Mouse (Mus musculus) layer of hippocampus, adult 9-10 months (tissue): ENCODE measurements at regions not wholly inside any gene's neighbourhood (a gene's known extent, or its start where the extent isn't known, plus 50 kb on each side); places are given as distances from the start of the nearest gene placed in this dataset.

ENCODE experiments used
- DNase-seq: peaks from one replicate; pipeline ENCODE4 v3.0.0; 2022; ENCODE audit warnings: low spot score

DNA sequence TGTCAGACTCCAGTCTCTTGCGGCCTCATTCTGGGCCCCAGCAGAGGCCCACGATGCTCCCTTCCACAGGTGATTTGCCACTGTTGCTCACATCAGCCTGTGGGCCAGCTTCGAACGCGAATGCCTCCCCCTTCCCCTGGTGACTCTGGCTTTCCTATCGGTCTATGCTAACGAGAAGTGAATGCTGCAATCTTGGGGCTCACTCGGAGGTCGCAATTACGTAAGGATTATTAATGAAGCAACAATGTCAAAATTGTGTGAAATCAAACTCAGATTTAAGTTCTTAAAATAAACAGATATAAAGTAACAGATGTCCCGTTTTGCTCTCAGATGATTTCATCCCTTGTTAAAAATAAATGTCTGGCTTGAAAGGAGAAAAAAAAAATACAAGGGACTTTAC lies 572.3 kb downstream of the Bnc2 start:
- DNase-seq = no peak

DNA sequence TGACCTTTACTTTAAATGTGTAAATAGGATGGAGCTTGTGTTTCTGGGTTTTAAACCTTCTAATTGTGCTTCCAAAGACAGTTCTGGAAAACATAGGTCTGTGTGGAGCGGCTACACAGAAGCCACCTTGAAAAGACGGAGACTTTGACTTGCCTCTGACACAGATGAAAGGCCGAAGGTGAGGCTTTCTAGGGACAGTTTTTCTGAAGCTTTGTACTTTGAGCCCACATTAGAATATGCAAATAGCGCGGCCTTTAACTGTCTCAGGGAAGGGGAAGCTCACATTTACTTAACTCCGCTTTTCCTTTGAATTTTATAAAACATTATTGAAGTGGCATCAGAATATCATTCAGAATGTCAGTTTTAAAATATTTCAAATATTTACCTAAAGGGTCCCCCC lies 566.5 kb downstream of the Bnc2 start:
- DNase-seq = no peak

DNA sequence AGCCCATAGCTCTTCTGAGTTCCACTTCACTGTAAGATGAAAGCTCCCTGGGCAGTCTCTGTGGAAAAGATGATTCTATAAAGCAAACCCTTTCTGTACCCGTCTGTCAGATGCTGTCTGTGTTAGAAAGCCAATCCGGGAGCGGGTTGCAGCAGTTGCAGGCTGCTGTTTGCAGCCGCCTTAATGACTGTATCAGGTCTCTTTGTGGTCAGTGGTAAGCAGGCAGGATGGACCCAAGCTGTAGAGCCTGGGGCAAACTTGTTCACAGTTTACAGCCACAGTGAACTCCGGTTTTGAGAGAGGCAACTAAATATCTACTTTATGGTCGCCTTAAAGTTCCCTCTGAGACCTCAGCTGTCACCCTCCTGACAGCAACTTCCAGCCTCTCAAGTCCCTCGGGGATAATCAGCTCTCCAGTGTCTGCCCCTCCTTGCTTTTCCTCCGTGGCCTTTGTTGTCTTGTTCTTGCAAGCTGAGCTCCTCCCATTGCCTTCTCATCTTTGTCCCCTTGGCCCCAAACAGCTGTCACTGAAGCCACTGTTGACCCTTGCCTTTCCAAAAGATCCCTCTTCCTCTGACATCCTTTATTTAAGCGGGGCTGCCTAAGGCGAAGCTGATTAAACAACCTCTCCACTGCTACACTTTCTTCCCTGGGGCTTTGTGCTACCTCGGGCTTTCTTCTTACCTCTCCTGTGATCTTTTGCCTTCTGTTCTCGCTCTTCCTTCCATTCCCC lies 565.1 kb downstream of the Bnc2 start:
- no peak for DNase-seq

DNA sequence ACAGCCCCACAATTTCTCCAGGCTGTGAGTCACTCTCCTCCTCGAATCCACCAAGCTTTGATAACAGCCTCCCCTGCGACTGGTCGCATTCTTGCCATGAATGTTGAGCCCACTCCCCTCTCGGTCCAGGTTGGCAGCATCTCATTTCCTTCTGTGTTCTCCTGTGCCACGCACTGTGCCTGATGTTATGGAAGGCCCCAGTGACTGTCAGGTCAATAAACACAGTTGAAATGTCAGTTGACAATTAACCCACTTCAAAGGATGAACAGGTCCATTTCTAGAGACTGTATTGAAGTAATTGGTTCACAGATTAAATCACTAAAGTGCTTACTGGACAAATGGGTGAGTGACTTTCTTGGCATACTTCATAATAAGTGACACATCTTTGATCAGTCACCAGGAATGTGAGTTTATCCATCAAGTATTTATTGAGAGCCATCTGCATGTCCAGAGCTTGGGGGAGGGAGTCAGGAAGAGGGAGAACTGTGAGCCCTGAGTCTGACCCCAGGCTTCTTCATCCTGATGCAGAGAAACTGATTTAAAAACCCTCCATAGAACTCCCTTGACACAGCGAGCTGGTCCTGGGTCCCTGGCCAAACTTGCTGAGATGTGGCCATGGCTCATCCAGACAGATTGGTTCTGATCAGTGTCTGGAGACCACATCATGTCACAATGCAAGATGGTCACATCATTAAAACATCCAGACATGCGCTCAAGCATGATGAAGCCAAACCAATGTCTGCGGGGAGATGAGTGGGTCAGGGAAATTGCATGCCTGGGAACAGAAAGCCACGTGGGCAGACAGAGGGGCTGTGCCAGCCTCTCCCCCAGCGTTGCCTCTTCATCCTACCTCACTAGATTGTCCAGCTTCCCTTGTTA lies 560.7 kb downstream of the Bnc2 start:
- DNase-seq = no peak

DNA sequence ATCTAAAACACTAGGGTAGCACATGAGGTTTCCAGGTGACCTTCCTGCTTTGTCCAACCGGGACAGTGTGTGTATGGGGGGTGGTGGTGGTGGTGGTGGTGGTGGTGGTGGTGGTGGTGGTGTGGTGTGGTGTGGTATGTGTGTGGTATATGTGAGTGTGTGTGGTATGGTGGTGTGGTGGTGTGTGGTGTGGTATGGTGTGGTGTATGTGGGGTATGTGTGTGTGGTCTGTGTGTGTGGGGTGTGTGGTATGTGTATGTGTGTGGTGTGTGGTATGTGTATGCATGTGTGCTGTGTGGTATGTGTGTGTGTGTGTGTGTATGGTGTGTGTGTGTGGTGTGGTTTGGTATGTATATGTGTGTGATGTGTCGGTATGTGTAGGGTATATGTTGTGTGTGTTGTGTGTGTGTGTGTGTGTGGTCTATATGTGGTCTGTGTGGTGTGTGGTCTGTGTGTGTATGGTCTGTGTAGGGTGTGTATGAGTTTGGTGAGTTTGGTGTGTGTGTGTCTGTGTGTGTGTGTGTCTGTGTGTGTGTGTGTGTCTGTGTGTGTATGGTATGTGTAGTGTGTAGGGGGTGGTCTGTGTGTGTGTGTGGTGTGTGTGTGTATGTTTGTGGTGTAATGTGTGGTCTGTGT lies 556.7 kb downstream of the Bnc2 start:
- no peak for DNase-seq

DNA sequence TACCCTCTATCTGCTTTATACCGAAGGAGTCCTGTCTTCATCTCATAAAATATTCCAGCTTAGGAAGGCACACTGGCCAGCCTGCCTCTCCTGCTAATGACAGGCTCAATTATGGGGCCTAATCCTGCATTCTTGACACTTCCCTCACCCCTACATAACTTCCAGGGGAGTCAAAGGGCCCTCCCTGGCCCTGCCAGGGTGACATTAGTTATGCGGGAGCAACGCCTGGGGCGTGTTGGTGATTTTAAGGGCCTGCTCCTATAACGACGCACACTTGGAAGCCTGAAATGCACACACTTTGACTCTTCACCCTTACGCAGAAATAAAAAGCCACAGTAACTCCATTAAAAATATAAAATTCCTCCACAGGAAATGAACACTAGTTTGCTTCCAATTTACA lies 555.5 kb downstream of the Bnc2 start:
- DNase-seq = no peak

DNA sequence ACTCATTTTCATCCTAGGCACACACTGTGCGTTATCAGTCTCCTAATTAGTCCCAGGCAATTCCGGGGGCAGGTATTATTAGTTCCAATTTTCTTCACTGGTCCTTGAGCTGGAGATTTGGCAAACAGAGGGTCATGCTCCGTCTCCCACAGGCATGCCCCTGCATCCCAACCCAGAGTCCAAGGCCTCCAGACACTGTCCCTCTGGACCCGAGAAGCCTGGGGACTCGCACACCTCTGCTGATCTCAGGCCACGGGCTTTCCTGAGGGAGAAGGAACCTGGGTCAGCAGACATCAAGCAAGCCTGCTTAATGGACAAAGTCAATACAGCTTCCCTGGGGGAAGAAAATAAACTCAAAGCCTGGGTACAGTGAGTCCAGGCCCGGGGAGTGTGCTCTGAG lies 554.7 kb downstream of the Bnc2 start:
- no peak for DNase-seq

DNA sequence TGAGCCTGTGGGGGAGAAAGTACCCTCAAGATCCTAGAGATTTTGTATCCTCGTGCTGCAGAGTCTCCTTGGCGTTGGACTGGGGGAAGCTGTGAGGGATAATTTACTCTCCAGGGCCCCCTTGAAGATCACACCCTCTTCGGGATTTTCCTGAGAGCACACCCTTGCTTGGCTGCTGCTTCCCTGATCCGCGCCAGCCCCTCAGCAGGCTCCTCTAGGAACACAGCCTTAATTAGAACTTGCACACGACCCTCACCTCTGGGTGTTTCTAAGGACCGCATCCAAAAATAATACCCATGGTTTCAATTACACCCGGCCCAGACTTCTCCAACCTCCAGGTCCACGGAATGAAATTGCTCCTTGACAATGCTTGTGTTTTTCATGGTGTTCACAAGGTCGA lies 553.6 kb downstream of the Bnc2 start:
- no peak for DNase-seq

DNA sequence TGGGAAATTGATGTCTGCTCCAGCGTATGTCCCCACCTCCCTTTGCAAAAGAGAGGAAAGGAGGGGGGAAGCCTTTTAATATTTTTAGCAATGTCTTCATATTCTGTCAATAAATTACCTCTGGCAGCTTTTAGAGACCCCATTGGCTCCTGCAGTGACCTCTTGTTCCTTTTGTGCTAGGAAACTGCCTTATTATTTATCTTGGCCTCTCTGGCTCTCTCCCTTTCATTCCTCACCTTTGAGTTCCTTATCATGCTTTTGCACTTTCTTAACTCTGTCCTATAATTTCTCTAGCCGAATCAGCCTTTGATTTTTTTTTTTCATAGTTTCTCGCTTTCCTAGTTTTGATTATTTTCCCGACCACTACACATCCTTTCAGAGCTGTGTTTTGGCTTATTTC lies 548.7 kb downstream of the Bnc2 start:
- no peak for DNase-seq

DNA sequence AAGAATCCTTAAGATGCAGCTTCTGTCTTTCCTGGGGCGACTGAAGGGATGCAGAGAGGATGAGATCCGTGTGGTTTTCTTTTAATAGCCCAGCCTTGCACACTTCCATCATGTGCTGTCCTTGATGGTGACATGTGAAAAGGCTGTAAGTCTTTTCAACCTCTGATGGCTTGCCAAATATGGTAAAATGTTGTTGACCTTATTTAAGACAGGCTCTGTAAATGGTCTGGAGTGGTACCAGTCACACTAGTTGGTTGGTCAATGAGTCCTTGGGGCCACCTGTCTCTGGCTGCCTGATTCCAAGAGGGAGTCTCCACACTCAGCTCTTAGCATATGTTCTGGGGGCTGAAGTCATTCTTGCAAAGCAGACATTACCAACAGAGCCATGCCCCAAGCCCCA lies 547.7 kb downstream of the Bnc2 start:
- DNase-seq = no peak

DNA sequence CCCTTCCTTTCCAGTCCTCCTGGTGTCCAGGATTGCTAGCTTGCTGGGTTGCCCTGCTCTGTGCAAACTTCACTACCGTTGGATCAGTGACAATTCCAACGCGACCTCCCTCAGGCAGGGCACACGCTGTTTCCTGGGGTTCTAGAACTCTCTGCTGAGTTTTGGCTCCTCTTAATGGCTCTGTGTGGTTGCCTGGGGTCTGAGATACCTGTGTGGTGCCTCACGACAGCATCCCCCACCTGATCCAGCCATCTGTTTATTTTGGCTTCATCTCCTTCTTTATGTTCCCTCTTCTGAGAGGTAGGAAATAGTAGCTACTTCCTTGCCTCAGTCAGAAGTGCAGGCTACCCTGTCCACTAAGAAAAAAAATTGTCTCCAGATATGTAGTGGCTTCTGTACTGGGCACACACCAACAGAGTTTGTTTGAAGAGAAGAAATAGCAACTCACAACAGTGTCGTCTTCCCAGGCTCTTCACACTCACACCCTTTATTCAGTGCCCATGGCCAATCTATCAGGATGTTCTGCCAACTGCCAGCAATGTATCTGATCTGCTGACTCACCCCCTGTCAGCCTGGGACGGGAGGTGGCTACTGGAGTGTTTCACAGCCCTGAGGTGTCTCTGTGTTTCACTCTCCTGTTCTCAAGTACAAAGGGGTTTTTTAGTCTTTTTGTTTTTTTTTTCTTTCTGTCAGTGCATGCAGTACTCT lies 544.1 kb downstream of the Bnc2 start:
- no peak for DNase-seq

DNA sequence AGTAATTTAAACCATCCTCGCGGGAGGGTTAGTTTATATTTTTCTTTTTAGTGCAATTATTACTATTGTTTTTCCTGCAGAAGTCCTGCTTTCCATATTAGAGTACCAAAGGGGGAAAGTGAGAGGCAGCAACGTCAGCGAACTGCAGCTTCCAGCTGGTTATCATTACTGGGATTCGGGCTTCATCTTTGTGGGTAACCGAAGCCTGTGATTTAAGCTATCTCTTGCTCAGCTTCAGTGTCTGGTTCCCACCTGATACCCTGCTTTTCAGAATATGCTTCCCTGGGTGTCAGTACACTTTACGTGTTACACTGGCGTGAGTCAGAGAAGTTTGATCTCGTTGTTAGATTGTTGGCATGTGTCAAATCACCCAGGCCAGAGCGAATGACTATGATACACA lies 539.3 kb downstream of the Bnc2 start:
- no peak for DNase-seq

DNA sequence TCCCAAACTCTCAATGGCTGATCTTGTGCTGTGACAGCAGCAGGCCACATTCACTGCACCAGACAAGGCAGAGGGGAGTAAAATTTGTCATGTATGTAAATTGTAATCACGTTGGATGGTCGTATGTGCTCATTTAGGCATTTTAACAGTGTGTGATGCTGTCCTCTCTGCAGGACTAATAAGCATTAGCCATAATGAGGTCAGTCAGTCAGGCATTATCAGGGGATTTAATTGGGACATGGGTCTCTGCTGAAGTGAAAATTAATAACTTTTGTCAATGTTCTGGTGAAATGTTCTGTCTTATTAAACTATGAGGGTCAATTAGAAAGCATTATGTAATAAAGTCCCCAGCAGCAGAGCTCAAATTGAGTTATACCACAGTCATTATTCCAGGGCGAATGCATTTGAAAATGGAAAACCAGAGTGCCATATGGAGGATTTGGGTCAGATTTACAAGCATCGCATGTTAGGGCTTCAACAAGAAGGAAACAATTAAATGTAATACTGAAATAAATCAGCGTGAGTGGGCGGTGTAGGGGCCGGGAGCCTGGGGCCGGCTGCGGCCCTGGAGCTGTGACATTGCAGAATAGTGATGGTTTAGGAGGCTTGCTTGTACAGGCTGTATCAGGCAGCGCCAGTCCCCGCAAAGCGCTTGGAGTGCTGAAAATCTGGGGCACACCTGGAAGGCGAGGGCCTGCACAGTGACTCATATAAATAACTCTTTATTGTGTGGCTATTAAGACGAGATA lies 537.7 kb downstream of the Bnc2 start:
- DNase-seq = no peak

DNA sequence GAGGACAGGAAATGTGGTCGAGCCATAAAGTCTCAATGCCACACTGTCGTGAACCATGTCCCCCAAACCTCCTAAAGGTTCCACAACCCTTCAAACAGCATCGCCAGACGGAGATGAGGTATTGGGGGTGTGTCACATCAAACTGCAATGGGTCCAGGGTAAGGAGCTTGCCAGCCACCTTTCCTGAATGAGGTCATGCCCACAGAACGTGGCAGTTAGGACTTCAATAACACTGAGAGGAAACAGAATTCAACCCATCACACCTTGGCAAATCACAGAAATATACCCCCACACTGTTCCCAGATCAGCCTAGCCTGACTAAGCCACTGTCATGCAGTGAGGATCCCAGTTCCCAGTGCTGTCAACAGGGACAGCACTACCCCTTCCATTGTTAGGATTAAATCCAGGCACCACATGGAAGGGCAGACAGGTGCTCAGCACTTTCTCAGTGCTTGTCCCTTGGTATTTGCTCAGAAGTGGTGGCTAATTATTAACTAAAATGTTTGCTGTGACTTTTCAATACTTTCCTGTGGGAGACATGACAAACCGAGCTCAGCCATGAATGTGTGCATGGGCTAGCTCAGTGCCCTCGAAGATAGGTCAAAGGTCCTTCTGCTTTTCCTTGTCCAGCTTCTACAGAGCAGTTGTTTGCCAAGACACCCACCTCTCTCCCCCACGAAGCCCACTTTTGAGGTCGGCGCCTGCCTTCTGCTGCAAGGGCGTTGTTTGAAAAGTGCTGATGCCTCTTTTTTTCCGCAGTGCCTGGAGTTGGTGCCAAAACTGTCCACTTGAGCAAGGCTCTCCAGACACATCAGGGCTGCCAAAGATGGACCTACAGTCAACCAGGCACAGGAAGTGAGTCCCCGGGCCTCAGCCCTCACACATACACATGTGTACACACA lies 525.7 kb downstream of the Bnc2 start:
- no peak for DNase-seq

DNA sequence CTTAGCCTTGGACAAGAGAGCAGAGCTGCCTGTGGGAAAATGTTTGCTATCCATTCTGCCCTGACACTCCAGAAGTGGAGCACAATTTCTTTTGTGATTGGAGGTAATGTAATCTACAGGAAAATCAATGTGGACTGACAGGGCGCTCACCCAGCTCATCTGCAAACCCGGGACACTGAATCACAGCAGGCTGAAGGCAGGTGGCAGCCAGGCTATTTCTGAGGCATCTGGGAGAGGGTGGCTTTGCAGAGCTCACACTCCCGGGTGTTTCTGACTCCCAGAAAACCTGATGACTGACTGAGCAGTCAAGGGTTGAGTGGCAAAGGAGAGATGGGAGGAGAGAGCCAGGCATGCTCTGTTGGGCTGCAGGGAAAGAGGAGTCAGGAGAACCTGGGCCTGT lies 524.4 kb downstream of the Bnc2 start:
- no peak for DNase-seq

DNA sequence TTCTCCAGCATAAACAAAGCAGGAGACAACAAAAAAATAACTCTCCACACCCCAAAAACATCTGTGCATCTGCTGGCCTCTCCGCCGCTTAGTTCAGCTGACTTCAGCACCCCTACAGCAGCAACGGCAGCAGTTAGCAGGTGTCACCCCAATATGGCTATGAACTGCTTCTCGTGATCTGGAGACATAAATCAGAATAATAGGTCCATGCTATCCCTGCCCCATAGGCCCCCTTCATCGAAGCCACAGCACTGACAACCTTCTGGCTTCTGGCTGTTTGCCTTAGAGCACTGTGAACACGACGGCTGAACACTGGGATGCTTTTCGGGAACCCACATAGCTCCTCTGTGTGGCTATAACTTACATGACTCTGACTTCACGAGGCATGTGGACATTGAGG lies 523.8 kb downstream of the Bnc2 start:
- DNase-seq = no peak

DNA sequence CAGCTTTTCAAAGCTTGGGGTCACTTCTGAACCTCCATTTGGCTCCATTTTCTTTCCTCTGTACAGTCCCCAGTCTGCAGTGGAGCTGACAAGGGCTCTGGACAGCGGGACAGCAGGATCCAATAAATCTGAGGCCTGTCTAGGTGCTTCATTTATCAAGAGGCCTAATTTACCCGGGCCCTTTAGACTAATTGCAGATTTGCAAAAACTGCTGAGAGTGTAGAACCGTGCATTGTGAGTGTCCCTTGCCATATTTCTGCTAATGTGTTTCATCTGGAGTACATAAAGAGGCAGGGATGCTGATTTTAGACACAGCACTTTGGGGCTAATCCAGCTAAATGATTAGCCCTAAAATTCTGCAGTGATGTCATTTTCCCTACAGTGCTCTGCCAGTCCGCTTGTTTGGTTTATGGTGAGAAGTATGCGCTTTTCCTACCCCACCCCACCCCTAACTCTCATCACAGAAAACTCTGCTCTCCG lies 523.1 kb downstream of the Bnc2 start:
- DNase-seq = no peak

DNA sequence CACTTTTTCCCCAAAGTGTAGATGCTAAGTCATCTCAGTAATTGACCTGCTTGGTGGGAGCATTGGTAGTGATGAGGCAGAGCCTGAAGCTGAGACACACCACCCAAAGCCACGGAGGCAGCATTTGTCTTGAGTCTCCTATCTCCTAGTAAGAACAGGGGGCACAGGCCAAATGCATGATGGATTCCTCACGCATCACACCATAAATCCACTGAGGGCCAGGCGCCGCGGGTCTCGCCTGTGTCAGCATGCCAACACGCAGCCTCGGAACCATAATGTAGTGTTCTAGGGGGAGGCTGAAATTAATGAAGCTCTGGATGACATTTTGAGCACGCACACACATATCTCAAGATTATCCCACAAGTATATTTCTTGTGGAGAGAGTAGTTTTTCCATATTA lies 521.5 kb downstream of the Bnc2 start:
- no peak for DNase-seq

DNA sequence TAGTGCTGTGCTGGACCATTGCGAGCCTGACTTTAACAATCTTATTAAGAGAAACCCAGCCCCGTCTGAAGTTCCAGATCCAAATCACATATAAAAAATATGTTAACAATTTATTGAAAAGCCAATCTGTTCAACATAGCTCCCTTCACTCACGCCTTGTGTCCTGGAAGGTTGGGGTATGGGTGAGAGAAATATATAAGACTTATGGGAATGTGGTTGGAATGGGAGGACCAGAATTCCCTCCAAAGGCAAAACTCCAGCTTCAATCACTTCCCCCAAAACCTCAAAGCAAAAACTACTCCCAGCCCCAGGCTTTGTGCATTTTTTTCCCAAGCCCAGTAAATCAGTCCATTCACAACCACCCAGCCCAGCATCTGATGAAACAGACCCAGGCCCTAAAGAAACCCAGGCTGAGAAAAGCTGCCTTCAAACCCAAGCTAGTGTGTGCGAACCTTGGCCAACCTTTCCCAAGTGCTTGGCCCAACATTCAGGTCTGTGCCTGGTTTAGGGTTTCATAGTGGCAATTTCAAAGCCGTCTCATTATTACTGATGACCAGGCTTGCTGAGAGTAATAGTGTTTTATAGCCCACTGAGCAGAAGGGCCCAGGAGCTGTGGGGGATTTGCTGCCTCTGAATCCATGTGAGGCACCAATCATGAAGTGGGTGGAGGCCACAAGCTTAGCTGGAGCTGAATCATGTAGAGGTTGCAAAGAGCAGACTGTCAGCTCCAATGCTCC lies 517.0 kb downstream of the Bnc2 start:
- no peak for DNase-seq

DNA sequence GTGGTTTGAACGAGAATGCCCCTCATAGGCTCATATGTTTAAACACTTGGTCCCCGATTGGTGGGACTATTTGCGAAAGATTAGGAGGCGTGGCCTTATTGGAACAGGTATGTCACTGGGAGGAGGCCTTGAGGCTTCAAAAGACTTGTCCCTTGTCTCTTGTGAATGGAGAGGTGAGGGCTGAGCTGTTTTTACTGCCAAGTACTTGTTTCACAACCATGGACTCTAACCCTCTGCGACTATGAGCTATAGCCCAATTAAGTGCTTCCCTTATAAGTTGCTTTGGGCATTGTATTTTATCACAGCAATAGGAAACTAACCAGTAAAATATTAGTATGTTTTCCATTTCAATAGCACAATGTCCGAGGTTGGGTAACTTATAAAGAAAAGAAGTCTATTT lies 511.7 kb downstream of the Bnc2 start:
- no peak for DNase-seq
